In genomic region chr3:104500881-104501280, GRCm38 (mm10) we compare ENCODE assay signal across 19 mouse cellular contexts. TPM values are rescaled to one million over a fixed set of nuclear protein-coding genes. Genes with fewer than 3 reads are reported as not detected.
A peak's percentile ranks its signal among the peaks of the same experiment; 100 is the strongest.
DNase-seq lines count a peak whose midpoint lies in the region; ATAC-seq and TF ChIP-seq lines count a peak whose summit lies in the region.
"Had no signal": no experiment of that assay in that cellular context is flagged by ENCODE, and none has a peak within 500 bp of the region (broad histone marks: within the 10 kb centered on the region; RNA-seq: fewer than 3 reads in every experiment).

No protein-coding gene starts in this region.

- H3K27ac ChIP-seq in kidney, adult 2 months (ENCODE audit: insufficient read depth, low read depth, low read length), result peak overlapping the region; percentile 74
- no peak overlapping the region for H3K27ac ChIP-seq in forebrain, postnatal 0 days (ENCODE audit: low read depth, low read length)
- H3K27ac ChIP-seq: embryonic facial prominence, embryonic 10.5 days had no signal

- 25% methylated on average over 2 of the region's 2 CpGs for WGBS in kidney, adult 2 months
- 85% methylated on average over 2 of the region's 2 CpGs for WGBS in forebrain, postnatal 0 days

- peak; percentile 84 for DNase-seq in kidney, adult 2 months
- DNase-seq in kidney, postnatal 4 days, result no peak
- peak; percentile 56 for DNase-seq in 416B (ENCODE audit: low read depth)
- peak; percentile 7 for DNase-seq in brain, embryonic 14.5 days (ENCODE audit: low read depth)
- DNase-seq in kidney, postnatal 36 days, result peak; percentile 31 to 73
- no peak for DNase-seq in testis, postnatal 10 days (ENCODE audit: low spot score)
- DNase-seq in cerebellum, postnatal 10 days, result no peak
- DNase-seq in forebrain, postnatal 0 days, result no peak
- DNase-seq: cerebellum, adult 11-12 months; gastrocnemius, postnatal 10 days; heart, adult 18-20 months; liver, postnatal 0 days; lung, postnatal 14 days; right cerebral cortex, adult 18-20 months; thymus, adult 2 months had no signal

- no peak overlapping the region for H3K4me2 ChIP-seq in forebrain, postnatal 0 days (ENCODE audit: low read depth)

- no peak overlapping the region for H3K9ac ChIP-seq in forebrain, postnatal 0 days
- H3K9ac ChIP-seq: liver, postnatal 0 days had no signal

- H3K36me3 ChIP-seq in kidney, adult 2 months (ENCODE audit: control insufficient read depth, insufficient read depth, low read length), result no peaks in the 10 kb centered on the region
- H3K36me3 ChIP-seq in forebrain, postnatal 0 days (ENCODE audit: insufficient read depth), result peaks cover 9% of the 10 kb centered on the region

- H3K27me3 ChIP-seq in kidney, adult 2 months (replicated peaks; ENCODE audit: control insufficient read depth, insufficient read depth, low read length), result no peaks in the 10 kb centered on the region
- no peaks in the 10 kb centered on the region for H3K27me3 ChIP-seq in forebrain, postnatal 0 days (ENCODE audit: insufficient read depth, low read length)
- H3K27me3 ChIP-seq: megakaryocyte, embryonic 14.5 days had no signal

- no peaks in the 10 kb centered on the region for H3K9me3 ChIP-seq in forebrain, postnatal 0 days (ENCODE audit: low read length)
- H3K9me3 ChIP-seq: embryonic facial prominence, embryonic 10.5 days; megakaryocyte, embryonic 14.5 days had no signal

- TF ChIP-seq CTCF in kidney, adult 2 months (conservative IDR thresholded peaks at IDR 0.05; ENCODE audit: insufficient read depth, insufficient read length, low read depth, low read length), result no peak
- TF ChIP-seq CTCF in brain, embryonic 14.5 days (IDR thresholded peaks at IDR 0.05; ENCODE audit: borderline replicate concordance, extremely low read depth, insufficient read depth, insufficient read length), result no peak
- no peak for TF ChIP-seq CTCF in forebrain, postnatal 0 days (IDR thresholded peaks at IDR 0.05; ENCODE audit: low read depth)

- no peak for TF ChIP-seq POLR2A in kidney, adult 2 months (IDR thresholded peaks at IDR 0.05; ENCODE audit: low read depth, low read length)
- TF ChIP-seq POLR2A in brain, embryonic 14.5 days (IDR thresholded peaks at IDR 0.05; ENCODE audit: borderline replicate concordance, extremely low read depth, insufficient read depth, insufficient read length, poor library complexity, severe bottlenecking), result no peak

- no peak overlapping the region for H3K4me3 ChIP-seq in kidney, adult 2 months (ENCODE audit: insufficient read depth, low read depth, low read length)
- H3K4me3 ChIP-seq in forebrain, postnatal 0 days (ENCODE audit: low read depth, low read length), result no peak overlapping the region
- H3K4me3 ChIP-seq: embryonic facial prominence, embryonic 10.5 days; erythroblast, embryonic 14.5 days; megakaryocyte, embryonic 14.5 days had no signal

- H3K4me1 ChIP-seq in kidney, adult 2 months (ENCODE audit: control insufficient read depth, insufficient read depth, low read length), result peaks cover 10% of the 10 kb centered on the region; the same call in 1 of the 2 replicates
- H3K4me1 ChIP-seq in forebrain, postnatal 0 days (ENCODE audit: insufficient read depth), result no peaks in the 10 kb centered on the region
- H3K4me1 ChIP-seq: embryonic facial prominence, embryonic 10.5 days had no signal

- no peak for ATAC-seq in forebrain, postnatal 0 days
- ATAC-seq: forebrain, embryonic 16.5 days; liver, postnatal 0 days had no signal

RNA-seq across cellular contexts. Expression of gene Lrig2, which starts 10.8 kb away (rescaled TPM):
- 4.6 and 4.8 TPM in 2 replicates for polyA plus RNA-seq in kidney, adult 2 months (2012; rRNA removed)
- 25.2 and 30.3 TPM in 2 replicates for polyA plus RNA-seq in brain, embryonic 14.5 days (2012; rRNA removed)
- total RNA-seq in forebrain, postnatal 0 days (2014; rRNA removed), result 32.2 and 45.1 TPM in 2 replicates
- polyA plus RNA-seq in forebrain, postnatal 0 days (2015; fragmentation: Nextera tagmentation; extraction: Ambion mirVana), result 8.5 and 14.8 TPM in 2 replicates

Comparison
In these comparisons a context has a peak if more than half of its experiments do, and no peak if none do; other contexts are left out.
1. DNase-seq: peak in kidney, adult 2 months (single experiment), 416B (single experiment), brain, embryonic 14.5 days (single experiment) and kidney, postnatal 36 days (2 of 2); none in kidney, postnatal 4 days (0 of 2), testis, postnatal 10 days (single experiment), cerebellum, postnatal 10 days (0 of 2) and forebrain, postnatal 0 days (single experiment).